Mouse (Mus musculus) lung, embryonic 15.5 days (tissue): ENCODE data around the gene Hs2st1. TPM values are rescaled to one million over a fixed set of nuclear protein-coding genes. Genes with fewer than 3 reads are reported as not detected.
A peak's percentile ranks its signal among the peaks of the same experiment; 100 is the strongest.

ENCODE experiments used
- ATAC-seq: fragments of 200-750 bp; cut with Nextera tagmentation; 2 replicates; pipeline ENCODE4 v1.8.0; 2017; ENCODE audit warnings: moderate number of reproducible peaks, borderline replicate concordance; ENCODE audit not compliant: low FRiP score, low TSS enrichment; ENCODE audit errors: extremely low read depth
- H3K27ac ChIP-seq: fragments of 300-500 bp; sonication (generic); 2 replicates; pipeline ENCODE4 v1.5.1; 2015; ENCODE audit warnings: moderate library complexity, mild to moderate bottlenecking, inconsistent platforms
- H3K27me3 ChIP-seq: fragments of 300-500 bp; sonication (generic); 2 replicates; pipeline ENCODE4 v1.6.1; 2015; ENCODE audit warnings: inconsistent platforms
- H3K36me3 ChIP-seq: fragments of 300-500 bp; sonication (generic); 2 replicates; pipeline ENCODE4 v1.6.1; 2015; ENCODE audit warnings: inconsistent platforms
- H3K4me1 ChIP-seq: fragments of 300-500 bp; sonication (generic); 2 replicates; pipeline ENCODE4 v1.6.1; 2015; ENCODE audit warnings: inconsistent platforms
- H3K4me2 ChIP-seq: fragments of 300-500 bp; sonication (generic); 2 replicates; pipeline ENCODE4 v1.6.1; 2015; ENCODE audit warnings: inconsistent platforms, mild to moderate bottlenecking, moderate library complexity
- H3K4me3 ChIP-seq: fragments of 300-500 bp; sonication (generic); 2 replicates; pipeline ENCODE4 v1.5.1; 2015; ENCODE audit warnings: mild to moderate bottlenecking, inconsistent platforms
- H3K9ac ChIP-seq: fragments of 300-500 bp; sonication (generic); 2 replicates; pipeline ENCODE4 v1.6.1; 2015; ENCODE audit warnings: inconsistent platforms
- H3K9me3 ChIP-seq: fragments of 300-500 bp; sonication (generic); 2 replicates; pipeline ENCODE4 v1.6.1; 2016; ENCODE audit warnings: inconsistent platforms
- WGBS: fragments of 180-500 bp; shearing (Covaris S2); methylation state at CpG from one replicate; pipeline ENCODE4 v1.1.7; 2015; 5-methylcytosine and 5-hydroxymethylcytosine counted together
- polyA plus RNA-seq: library from polyadenylated mRNA; unstranded; fragments of >200 nt; fragmentation: Nextera tagmentation; extraction: Ambion mirVana; gene quantifications from 2 replicates; pipeline ENCODE4 v1.2.1, GENCODE M21; 2015

The Hs2st1 gene
- polyA plus RNA-seq, 1 experiment from 2014 or later, result 11.7 TPM

DNA sequence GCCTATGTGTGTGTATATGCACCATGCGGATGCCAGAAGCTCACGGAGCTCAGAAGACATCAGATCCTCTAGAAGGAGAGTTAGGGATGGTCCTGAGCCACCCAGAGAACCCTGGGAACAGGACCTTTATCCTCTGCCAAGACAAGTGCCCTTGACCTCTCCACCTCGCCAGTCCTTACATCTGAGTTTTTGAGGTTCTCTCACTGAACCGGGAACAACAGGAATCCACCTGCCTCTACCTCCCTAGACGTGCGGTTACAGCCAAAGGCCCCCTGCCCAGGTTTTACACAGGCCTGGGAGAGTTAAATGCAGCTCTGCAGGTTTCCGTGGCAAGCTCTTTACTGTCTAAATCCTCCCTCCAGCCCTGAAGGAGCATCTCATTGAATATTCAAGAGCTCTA is 156.2 kb downstream of the Hs2st1 start:
- Histone ChIP-seq H3K9ac (no peak overlapping the region), H3K27ac (no peak overlapping the region), H3K27me3 (no peaks in the 10 kb centered on the region), H3K36me3 (no peaks in the 10 kb centered on the region), H3K9me3 (no peaks in the 10 kb centered on the region), H3K4me3 (no peak overlapping the region), H3K4me2 (no peak overlapping the region), H3K4me1 (peaks cover 18% of the 10 kb centered on the region)
- no peak for ATAC-seq
- 68% methylated on average over 7 of the region's 7 CpGs for WGBS

DNA sequence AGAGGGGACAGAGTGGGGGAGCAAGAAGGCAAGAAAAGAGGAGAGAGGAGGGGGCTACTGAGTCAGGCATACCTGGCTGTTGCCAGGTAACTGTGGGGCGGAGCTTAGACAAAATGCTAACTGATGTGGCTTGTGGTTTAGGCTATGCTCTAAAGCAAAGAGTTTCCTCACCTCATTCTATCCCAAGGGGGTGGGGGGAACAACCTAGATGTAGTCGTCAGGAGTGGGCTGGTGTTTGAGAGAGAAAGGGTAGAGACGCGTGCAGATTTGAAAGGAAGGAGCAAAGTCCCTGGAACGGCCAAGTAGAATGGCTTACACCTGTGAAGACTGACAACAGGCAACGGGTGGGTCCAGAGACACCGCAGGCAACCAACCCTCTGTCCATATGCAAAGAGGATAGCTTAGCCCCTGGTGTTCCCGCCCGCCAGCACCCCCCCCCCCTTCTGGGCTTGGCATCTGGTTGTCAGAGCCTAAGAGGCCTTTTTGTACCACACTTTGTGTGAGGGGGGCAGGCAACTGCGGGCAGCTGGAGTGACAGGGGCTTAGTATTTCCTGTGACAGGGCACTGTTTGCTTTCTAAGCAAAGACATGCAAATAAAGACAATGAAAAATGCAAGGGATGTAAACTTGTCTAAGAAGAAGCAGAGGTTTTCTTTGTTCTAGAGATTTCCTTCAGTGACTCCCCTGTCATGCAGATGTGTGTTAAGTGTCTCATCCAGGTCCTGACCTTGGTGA is 157.3 kb downstream of the Hs2st1 start:
- H3K9ac ChIP-seq, result no peak overlapping the region
- ATAC-seq, result 0 out of 2 replicates have a peak, but pooled peaks have one; percentile 29
- no peak overlapping the region for H3K27ac ChIP-seq
- peaks cover 18% of the 10 kb centered on the region for H3K4me1 ChIP-seq
- no peaks in the 10 kb centered on the region for H3K27me3 ChIP-seq
- H3K4me2 ChIP-seq, result peak overlapping the region; percentile 27; the same call in 1 of the 2 replicates
- H3K36me3 ChIP-seq, result no peaks in the 10 kb centered on the region
- no peak overlapping the region for H3K4me3 ChIP-seq
- WGBS, result 8% methylated on average over 10 of the region's 10 CpGs
- H3K9me3 ChIP-seq, result no peaks in the 10 kb centered on the region

DNA sequence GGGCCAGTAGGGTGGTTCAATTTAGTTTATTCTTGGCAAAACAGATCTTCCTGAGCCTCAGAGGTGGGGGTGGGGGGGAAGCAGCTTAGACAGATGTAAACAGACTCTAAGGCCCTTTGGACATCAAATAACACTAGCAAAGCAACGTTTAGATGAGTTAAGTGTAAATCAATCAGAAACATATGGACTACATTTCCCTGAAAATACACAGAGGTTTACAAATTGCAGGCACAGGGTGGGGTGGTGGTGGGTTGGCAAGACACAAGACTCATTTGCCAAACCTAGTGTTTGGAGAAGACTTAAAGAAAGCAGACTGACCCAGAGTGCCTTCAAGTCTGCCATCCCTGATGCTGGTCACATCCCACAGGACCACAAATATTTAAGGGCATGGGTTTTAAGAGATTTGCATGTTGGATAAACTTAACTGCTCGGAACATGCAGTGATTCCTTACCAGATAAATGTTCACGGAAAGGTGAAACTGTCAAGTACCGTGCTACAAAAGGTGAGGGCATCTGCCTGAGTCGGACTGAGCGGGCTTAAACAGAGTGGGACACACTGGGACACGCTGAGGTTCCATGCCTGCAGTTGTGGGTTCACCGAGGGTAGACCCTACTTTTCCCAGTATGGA is 158.2 kb downstream of the Hs2st1 start:
- no peak overlapping the region for H3K27ac ChIP-seq
- H3K36me3 ChIP-seq, result no peaks in the 10 kb centered on the region
- no peaks in the 10 kb centered on the region for H3K9me3 ChIP-seq
- no peak overlapping the region for H3K9ac ChIP-seq
- no peaks in the 10 kb centered on the region for H3K27me3 ChIP-seq
- WGBS, result 11% methylated on average over 8 of the region's 8 CpGs
- ATAC-seq, result peak; percentile 19; the same call in 1 of the 2 replicates
- peaks cover 18% of the 10 kb centered on the region for H3K4me1 ChIP-seq
- H3K4me3 ChIP-seq, result no peak overlapping the region
- H3K4me2 ChIP-seq, result no peak overlapping the region

DNA sequence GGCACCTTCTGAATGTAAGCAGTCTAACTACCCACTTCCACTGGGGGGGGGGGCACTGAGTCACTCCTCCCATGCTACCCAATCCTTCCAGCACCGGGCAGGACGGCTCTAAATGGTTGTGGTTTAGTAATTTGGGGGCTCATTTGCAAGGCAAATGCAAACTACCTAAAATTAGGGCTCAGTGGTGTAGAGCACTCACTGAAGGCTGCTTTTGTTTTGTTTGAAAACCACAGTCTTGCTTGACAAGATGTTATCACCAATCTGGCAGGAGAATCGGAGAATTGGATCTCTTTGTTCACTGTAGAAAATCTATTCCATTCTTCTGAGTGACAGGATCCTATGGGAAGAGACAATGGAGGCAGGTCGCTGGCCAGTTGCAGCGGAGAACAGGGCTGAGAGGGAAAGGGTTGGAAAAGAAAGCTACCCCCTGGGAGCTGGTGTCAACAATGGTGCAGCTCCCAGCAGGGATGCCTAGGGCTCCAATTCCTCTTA is 158.9 kb downstream of the Hs2st1 start:
- Histone ChIP-seq H3K9ac (no peak overlapping the region), H3K27me3 (no peaks in the 10 kb centered on the region), H3K36me3 (no peaks in the 10 kb centered on the region), H3K4me1 (peaks cover 18% of the 10 kb centered on the region), H3K27ac (no peak overlapping the region), H3K9me3 (no peaks in the 10 kb centered on the region), H3K4me2 (no peak overlapping the region), H3K4me3 (no peak overlapping the region)
- ATAC-seq, result no peak
- WGBS, result 17% methylated on average over 5 of the region's 5 CpGs

DNA sequence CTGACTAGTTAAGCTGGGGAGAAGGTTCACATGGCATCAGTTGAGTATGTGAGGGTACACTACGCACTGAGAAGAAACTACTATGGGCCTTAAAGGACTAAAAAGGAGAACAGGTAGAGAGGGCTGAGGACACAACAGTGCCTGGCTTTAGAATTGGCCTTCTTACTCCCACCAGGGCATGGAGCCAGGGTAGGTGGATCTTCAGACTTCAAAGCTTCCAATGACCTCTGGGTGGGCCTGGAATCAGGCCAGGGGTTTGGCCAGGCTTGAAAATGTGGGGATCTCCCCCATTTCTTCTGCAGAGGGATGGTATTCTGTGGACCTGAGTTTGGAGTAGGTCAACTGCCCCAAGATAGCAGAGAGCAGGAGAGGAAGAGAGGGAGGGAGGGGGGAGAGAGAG is 161.0 kb downstream of the Hs2st1 start:
- WGBS, result 93% methylated on average over 1 of the region's 1 CpGs
- Histone ChIP-seq H3K9me3 (no peaks in the 10 kb centered on the region), H3K9ac (no peak overlapping the region), H3K27ac (no peak overlapping the region), H3K36me3 (no peaks in the 10 kb centered on the region), H3K4me3 (no peak overlapping the region), H3K27me3 (no peaks in the 10 kb centered on the region), H3K4me1 (peaks cover 18% of the 10 kb centered on the region), H3K4me2 (no peak overlapping the region)
- no peak for ATAC-seq

DNA sequence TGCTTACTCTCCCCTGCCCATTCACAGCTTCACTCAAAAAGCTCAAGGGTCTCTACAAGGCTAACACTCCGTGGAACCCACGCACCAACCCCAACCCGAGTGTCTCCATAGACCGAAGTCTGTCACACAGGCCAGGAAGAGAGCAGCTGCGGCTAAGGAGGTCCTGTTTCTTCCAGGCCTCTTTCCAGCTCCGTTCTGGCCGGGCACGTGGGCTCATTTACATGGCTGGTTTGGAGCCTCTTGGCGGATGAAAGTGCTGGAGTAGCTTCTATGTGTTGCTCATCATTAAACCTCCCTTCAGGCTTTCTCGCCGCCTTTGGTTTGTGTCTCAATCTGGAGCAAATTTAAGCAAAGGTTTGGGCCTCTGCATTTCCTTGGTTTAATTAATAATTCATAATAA is 164.7 kb downstream of the Hs2st1 start:
- no peaks in the 10 kb centered on the region for H3K27me3 ChIP-seq
- no peaks in the 10 kb centered on the region for H3K9me3 ChIP-seq
- no peak overlapping the region for H3K9ac ChIP-seq
- no peak overlapping the region for H3K27ac ChIP-seq
- H3K4me2 ChIP-seq, result no peak overlapping the region
- 48% methylated on average over 11 of the region's 11 CpGs for WGBS
- H3K4me3 ChIP-seq, result no peak overlapping the region
- H3K4me1 ChIP-seq, result no peaks in the 10 kb centered on the region
- H3K36me3 ChIP-seq, result no peaks in the 10 kb centered on the region
- no peak for ATAC-seq

DNA sequence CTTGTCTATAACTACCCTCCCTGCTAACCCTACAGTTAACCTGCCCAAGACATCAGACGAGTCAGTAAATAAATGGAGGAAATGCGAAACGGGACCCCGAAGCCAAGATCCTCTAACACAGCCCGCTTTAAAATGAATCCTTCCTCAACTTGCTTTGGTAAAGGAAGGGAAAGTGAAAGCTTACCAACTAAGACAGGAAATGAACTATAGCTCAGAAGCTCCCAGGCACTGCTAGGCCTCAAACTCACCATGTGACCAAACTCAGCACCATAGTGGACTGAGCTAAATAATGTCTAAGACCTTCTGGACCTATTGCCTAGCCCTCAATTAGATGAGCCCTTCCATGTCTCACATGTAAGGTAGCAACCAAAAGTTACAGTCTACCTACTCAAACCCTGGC is 168.7 kb downstream of the Hs2st1 start:
- H3K4me1 ChIP-seq, result peaks cover 5% of the 10 kb centered on the region; the same call in 1 of the 2 replicates
- H3K27ac ChIP-seq, result no peak overlapping the region
- no peak overlapping the region for H3K4me2 ChIP-seq
- H3K27me3 ChIP-seq, result no peaks in the 10 kb centered on the region
- H3K4me3 ChIP-seq, result no peak overlapping the region
- no peaks in the 10 kb centered on the region for H3K36me3 ChIP-seq
- no peaks in the 10 kb centered on the region for H3K9me3 ChIP-seq
- WGBS, result 68% methylated on average over 5 of the region's 5 CpGs
- H3K9ac ChIP-seq, result no peak overlapping the region
- ATAC-seq, result no peak

DNA sequence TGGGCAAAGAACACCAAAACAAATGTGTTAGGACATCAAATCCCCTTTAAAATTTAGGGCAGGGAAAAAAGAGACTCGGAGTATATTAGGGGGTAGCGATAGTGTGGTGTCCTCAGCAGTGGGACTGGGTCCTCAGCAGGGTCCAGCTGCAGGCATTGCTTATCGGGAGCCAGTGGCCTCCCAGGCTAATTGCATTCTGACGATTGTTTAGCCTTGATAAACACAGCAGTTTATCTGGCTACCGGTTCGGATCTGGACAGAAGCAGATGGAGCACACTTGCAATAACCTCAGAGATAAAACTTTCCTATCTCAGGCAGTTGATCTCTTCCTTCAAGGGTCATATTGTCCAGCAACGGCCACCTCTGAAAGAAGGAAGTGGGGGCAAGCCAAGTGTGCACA is 169.1 kb downstream of the Hs2st1 start:
- Histone ChIP-seq H3K4me1 (peaks cover 5% of the 10 kb centered on the region; the same call in 1 of the 2 replicates), H3K9me3 (no peaks in the 10 kb centered on the region), H3K27me3 (no peaks in the 10 kb centered on the region), H3K9ac (no peak overlapping the region), H3K27ac (no peak overlapping the region), H3K4me3 (no peak overlapping the region), H3K36me3 (no peaks in the 10 kb centered on the region), H3K4me2 (no peak overlapping the region)
- ATAC-seq, result no peak
- 41% methylated on average over 7 of the region's 7 CpGs for WGBS

DNA sequence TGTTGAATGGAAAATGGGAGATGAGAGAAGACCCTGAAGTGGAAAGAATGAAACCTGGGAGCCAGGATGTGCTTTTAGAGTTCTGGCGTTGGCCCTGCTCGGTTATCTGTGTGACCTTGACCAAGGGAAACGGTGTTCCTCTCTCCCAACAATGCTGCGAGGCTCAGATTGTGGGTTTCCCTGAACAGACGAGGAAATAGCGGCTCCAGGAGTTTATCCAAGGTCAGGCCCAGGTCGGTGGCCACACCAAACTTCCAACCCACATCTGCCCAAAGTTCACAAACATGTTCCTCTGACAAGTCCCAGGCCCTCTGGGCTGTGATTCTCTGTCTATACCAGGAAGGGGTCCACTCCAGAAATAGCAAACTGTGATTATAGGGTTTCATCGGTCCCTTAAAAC is 169.6 kb downstream of the Hs2st1 start:
- H3K9me3 ChIP-seq, result no peaks in the 10 kb centered on the region
- no peak for ATAC-seq
- no peak overlapping the region for H3K4me2 ChIP-seq
- no peaks in the 10 kb centered on the region for H3K27me3 ChIP-seq
- 57% methylated on average over 8 of the region's 8 CpGs for WGBS
- H3K27ac ChIP-seq, result no peak overlapping the region
- no peaks in the 10 kb centered on the region for H3K36me3 ChIP-seq
- peaks cover 5% of the 10 kb centered on the region; the same call in 1 of the 2 replicates for H3K4me1 ChIP-seq
- H3K4me3 ChIP-seq, result no peak overlapping the region
- no peak overlapping the region for H3K9ac ChIP-seq

DNA sequence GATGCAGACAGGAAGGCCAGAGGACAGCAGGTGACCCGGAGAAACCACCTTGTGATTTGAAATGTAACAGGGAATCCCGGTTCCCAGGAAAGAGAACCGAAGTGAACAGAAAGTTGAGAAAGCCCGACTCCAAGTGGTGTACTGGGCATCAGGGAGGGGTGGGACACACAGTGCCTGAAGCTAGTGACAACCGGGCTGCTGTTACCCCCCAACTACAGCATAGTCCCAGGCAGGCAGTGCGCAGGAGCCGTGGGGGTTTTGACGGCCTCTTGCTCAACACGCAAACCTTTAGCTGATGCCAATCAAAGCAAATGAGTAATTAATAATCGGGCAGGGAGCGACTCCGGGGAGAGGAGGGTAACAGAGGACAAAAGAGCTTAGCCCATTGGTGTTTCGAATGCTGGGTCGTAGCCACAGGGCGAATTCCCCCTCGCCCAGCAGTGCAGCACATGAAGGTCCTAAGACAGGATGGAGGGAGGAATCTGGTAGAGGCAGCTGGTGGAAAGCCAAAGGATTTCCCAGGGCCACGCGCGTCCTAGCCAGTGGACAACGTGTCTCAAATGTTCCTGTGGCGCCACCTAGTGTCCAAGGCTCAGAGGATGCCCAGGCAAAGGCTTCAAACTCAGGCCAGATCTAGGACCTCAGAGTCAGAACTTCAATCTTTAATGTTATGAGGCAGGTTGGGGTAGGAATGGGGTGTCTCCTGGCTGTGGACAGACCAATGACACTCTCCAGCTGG is 170.5 kb downstream of the Hs2st1 start:
- no peak overlapping the region for H3K9ac ChIP-seq
- peaks cover 5% of the 10 kb centered on the region; the same call in 1 of the 2 replicates for H3K4me1 ChIP-seq
- H3K4me2 ChIP-seq, result peak overlapping the region; percentile 47
- no peaks in the 10 kb centered on the region for H3K9me3 ChIP-seq
- 36% methylated on average over 21 of the region's 21 CpGs for WGBS
- 0 out of 2 replicates have a peak overlapping the region, but pooled peaks have one; percentile 11 for H3K4me3 ChIP-seq
- no peaks in the 10 kb centered on the region for H3K27me3 ChIP-seq
- H3K27ac ChIP-seq, result no peak overlapping the region
- ATAC-seq, result peak; percentile 72; the same call in 1 of the 2 replicates
- H3K36me3 ChIP-seq, result no peaks in the 10 kb centered on the region

DNA sequence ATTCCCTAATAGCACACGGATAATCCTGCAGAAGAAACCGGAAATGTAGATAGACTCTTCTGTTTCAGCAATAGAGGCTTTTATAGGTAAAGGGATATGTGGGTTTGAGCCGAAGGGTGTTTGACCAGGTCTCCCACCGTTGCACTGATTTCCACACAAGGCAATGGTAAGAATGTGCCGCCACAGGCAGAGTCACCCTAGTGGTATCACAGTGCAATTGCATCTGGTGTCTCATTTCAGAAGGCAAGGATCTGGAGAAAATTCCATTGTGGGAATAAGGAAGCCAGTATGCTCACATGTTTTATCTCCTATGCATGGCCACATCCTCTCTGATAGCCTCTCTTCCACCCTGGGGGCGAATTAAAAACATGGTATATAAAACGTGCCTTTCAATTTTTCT is 171.8 kb downstream of the Hs2st1 start:
- Histone ChIP-seq H3K36me3 (no peaks in the 10 kb centered on the region), H3K9me3 (no peaks in the 10 kb centered on the region), H3K4me2 (no peak overlapping the region), H3K4me3 (no peak overlapping the region), H3K4me1 (peaks cover 5% of the 10 kb centered on the region; the same call in 1 of the 2 replicates), H3K9ac (no peak overlapping the region), H3K27ac (no peak overlapping the region), H3K27me3 (no peaks in the 10 kb centered on the region)
- 80% methylated on average over 7 of the region's 7 CpGs for WGBS
- ATAC-seq, result no peak

DNA sequence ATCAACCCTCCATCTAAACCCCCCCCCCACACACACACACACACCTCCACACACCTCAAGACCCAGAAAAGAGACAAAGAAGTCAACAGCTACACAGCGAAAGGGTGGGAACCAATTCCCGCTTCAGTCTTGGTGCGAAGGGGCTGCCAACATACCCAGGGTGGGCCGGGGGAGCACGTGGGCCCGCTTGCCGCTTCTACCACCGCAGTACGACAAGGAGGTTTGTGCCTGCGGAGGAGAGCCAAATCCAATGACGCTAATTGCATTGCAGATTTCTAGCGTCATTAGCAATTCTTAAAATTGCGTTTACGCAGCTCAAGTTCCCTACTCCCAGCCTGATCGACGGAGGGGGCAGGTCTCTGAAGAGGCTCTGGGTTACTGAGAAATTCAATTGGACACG is 173.5 kb downstream of the Hs2st1 start:
- H3K27me3 ChIP-seq, result no peaks in the 10 kb centered on the region
- ATAC-seq, result no peak
- H3K9ac ChIP-seq, result no peak overlapping the region
- no peak overlapping the region for H3K27ac ChIP-seq
- H3K4me1 ChIP-seq, result peaks cover 5% of the 10 kb centered on the region; the same call in 1 of the 2 replicates
- no peaks in the 10 kb centered on the region for H3K36me3 ChIP-seq
- H3K4me3 ChIP-seq, result no peak overlapping the region
- WGBS, result 55% methylated on average over 17 of the region's 17 CpGs
- no peak overlapping the region for H3K4me2 ChIP-seq
- H3K9me3 ChIP-seq, result no peaks in the 10 kb centered on the region
